Mouse (Mus musculus) forelimb bud, embryonic 11.5 days (tissue): ENCODE data around the gene Gprc5a.

ENCODE experiments used
- DNase-seq: peaks from one replicate; pipeline ENCODE4 v3.0.0-alpha.2; 2012; ENCODE audit warnings: low read depth, low spot score

Gprc5a gene

DNA sequence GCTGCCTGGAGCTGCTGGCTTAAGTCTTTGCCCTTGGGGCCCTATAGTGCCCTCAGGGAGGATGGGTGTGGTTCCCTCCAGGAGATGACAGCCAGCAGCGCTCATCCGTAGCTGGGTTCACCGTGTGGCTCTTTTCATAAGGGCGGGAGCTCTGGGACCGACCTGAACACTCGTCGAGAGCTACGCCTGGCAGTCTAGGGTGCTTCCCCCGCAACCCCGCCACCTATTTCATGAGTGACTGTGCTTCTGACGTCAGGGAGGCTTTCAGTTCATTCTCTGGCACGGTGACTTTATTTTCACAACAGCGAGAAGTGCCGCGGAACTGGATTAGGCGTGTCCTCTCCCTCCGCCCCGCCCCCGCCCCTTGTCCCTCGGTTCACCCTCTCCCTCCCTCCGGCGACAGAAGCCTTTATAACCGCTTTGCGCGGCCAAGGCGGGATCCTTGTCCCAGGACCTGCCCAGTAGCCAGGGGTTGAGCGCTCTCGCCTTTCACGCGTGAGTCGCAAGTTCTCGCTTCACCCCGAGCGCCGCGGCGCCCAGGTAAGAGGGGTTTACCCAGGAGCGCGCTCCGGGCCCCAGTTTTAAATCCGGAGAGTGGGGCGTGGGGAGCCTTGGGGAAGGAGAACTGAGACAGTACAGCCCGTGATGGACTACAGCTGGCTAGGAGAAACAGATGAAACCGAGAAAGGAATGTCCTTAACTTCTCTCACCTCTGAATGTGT is at the start of gene Gprc5a:
Gprc5a (plus strand) TSS at position 416 of the 722 bp plus-strand sequence.
- peak; percentile 49 for DNase-seq

DNA sequence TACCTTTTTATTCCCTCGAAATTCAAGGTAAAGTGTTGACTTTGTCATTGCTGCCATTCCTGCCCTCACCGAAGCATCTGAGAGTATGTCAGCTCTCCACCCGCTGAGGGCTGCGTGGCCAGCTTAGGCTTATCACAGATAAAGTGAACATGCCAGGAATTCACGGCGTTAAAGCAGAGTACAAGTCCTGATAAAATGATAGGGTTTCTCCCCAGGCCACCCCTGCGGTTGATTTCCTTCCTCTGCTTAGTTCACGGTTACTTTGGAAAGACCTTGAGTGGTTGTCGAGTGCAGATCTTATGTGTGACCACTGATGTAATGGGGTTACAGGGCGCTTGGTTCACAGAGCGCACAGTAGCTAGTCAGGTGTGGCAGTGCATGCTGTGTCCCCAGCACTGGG is 48.2 kb upstream of the Gprc5a start:
- no peak for DNase-seq

DNA sequence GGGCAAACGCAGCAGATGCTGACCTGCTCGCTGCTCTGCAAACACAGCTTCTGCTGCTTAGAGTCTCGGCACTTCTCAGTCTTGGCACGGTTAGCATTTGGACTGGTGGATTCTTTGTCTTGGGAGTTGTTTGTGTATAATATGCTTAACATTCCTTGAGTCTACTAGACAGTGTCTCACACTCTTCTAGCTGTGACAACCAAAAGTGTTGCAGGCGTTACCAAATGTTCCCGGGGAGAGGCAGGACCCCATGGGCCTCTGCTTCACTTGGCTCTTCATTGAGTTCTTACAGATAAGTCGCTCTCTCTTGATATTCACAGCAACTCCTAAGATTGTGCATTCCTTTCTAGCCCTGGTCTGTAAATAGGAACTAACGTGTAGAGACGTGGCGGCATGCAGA is 45.9 kb upstream of the Gprc5a start:
- DNase-seq: no peak

DNA sequence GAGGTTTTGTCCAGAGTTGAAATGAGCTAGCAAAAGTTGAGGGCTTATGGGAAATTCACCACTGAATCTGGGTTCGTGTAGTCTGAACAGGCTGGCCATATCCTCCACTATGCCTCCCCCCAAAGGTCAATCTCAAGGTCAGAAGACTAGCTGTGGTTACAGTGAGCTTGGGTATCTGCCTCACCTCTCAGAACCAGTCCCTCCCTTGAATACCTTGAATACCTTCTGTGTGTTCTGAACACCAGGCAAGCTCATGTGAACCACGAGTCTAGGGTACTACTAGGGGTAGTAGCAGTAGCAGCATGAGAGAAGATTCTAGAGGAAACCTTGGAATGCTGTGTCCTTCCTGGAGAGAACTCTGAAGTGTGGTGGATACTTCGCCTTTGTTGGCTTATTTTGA is 43.8 kb upstream of the Gprc5a start:
- DNase-seq: no peak

DNA sequence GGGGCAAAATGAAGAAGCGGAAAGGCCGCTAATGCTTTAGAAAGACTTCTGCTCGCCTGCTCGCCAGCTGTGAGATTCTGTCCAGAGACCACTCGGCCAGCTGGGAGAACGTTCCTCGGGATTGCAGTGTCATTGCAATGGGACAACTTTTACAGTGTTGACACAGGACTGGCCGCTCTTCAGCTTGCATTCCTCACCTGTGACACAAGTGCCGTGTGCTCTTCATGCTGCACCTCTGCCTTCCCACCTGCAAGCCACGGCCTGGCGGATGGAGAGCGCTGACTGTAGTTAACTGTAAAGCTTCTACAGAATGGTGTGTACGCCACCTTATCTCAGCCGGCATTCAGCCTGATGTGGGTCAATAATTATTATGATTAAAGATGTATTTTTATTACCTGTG is 42.1 kb upstream of the Gprc5a start:
- DNase-seq: no peak

DNA sequence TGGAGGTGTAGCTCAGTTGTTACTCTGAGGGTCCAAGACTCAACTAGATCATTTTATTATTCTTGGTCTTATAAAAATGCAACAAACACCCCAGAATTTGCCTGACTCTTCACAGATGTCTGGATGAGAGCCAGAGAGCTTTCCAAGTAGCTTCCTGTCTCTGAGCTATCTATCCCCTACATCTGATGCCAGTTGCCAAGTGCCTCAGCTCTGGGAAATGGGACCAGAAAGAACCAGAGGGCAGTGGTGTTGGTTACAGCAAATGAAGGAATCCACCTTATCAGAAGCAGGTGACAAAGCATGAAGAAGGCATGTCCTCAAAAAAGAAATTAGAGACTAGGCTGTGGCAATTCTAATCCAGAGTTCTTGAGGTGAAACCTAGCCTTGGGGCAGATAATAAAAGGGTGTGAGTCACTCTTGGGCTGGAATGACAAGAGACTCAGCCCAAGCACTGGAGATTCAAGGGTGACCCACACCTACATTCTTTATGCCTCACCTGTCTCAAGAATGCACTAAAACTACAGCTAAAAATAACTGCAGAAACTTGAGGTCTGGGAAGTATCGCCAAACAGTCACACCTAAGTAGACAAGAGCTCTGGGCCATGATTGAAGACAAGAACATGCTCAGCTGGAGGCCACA is 40.5 kb upstream of the Gprc5a start:
- no peak for DNase-seq

DNA sequence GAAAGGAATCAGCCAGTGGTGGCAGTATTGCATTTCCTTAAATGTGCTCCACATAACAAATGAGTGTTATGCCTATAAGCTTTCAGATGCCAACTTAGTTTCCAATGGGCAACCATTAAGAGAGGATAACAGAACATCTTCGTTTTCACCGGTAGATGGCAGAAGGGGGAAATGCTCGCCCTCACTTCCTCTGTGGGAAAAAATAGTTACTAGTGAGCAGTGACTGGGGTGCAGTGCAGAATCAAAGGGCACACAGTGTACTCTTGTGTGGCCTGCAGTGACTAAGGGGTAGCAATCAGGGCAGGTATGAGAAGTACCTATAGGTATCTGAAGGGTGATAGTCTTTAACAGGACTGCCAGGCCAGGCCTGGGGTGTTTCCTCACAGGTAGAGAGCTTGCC is 39.2 kb upstream of the Gprc5a start:
- no peak for DNase-seq

DNA sequence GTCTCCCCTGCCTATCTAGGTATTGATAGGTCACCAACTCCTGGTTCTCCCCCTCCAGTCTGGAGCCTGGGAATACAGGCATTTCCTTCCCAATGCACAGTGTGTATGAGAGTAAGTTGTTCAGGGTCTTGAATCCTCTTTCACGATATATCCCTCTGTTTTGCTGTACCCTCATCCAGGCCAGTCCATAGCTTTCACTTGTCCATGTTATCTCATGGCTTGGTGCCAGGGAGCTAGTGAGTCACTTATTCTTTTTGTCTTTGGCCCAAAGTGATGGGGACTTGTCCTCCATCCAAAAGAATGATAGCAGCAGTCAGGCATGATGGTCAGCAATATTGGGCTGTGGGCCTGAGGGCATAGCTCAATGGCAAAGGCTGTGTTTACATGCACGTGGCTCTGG is 38.7 kb upstream of the Gprc5a start:
- DNase-seq: no peak

DNA sequence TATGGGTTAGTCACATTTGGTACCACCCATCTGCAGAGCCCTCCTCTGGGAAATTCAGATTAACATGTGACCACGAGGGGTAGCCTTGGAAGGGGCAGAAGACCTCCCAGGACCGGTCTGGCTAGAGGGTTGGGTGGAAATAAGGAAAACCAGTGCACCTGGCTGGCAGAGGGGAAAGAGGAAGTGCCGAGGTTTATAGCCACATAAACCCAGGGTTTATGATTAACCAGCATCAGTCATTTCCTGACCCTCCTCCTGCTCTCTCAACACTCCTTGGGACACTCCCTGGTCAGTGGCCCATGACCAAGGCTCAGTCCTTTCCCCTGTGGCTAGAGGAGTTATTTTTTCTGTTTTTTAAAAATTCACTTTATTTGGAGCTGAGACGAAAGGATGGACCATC is 36.2 kb upstream of the Gprc5a start:
- DNase-seq: peak; percentile 37

DNA sequence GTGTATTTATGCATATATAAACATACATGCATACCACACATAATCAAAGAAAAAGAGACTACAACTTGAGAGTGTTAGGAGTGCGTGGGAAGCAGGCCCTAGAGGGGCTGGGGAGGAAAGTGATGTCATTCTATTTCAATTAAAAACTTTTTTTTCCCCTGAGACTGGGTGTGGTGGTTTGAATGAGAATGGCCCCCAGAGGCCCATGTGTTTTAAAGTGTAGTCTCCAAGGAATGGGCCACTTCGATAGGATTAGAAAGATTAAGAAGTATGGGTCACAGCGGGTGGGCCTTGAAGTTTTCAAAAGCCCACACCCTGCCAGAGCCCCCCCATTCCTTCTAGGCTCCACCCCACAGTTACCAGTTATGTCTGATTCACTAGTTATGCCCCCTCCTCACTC is 26.8 kb upstream of the Gprc5a start:
- DNase-seq: no peak

DNA sequence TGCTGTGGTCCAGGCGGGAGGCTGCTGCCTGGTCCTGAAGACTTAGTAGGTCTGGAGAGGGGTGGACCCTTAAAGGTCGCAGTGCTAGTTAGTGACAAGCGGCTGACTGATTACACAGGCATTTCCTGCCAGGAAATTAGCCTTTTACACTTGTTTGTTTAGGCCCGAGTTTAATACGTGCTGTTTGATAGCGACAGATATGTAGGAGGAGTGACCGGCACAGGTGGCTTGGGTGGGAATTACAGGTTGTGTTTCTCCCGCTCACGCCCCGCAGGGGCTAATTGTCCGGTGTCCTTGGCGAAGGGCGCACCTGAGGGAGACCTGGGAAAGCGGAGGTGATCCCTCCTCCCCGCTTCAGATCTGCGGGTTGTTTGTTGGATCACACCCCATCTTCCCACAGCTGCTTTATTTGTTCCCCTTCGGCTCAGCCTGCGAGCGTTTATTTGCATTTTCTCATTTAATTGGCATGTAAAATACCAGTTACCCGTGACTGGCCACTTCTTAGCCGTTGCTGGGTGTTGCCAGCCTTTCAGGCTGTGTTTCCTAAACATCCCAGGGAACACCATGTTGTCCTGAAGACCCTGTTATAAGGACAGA is 25.1 kb upstream of the Gprc5a start:
- peak; percentile 18 for DNase-seq

DNA sequence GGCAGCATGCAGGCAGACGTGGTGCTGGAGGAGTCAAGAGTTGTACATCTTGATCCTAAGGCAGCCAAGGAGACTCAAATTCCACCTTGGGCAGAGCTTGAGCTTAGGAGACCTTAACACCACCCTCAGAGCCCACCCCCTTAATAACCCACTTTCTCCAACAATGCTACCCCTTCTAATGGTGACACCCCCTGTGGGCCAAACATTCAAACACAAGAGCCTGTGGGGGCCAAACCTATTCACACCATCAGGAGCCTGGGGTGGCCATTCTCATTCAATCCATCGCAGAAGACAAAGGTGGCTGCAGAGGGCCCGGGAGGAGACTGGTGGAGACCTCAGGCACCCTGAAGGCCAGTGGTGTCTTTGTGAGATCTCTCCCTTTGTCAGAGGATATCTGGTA is 23.5 kb upstream of the Gprc5a start:
- no peak for DNase-seq

DNA sequence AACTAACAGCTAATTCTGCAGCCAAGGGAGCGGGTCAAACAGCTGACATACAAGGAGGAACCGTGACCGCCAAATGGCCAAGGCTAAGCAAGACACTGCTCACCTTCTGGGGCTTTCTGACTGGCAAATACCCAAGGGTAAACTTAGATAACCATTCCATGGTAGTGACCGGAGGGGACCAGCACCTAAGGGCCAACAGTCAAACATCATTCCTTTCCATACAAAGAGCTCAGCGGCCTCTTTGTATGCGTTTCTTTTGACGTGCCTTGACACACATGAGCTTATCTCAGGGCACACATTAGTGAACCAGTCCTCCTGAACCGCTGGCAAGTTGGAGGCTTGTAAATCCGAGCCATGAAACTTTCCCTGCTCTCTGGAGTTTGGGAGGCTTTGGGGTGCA is 18.2 kb upstream of the Gprc5a start:
- no peak for DNase-seq

DNA sequence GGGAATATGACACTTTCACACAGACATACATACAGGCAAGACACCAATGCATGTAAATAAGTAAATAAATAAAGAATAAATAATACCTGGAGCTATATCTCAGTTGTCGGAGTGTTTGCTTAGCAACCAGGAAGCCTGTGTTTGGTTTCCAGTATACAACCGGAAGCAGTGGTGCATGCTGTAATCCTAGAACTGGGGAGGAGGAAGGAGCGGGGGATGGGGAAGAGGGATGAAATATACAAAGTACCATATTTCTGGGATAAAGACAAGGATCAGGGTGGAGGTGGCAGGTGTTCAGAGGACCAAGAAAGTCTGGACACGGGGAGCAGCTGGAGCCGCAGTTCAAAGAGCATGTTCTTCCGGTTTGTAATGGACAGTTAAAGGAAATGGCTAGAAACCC is 16.9 kb upstream of the Gprc5a start:
- no peak for DNase-seq

DNA sequence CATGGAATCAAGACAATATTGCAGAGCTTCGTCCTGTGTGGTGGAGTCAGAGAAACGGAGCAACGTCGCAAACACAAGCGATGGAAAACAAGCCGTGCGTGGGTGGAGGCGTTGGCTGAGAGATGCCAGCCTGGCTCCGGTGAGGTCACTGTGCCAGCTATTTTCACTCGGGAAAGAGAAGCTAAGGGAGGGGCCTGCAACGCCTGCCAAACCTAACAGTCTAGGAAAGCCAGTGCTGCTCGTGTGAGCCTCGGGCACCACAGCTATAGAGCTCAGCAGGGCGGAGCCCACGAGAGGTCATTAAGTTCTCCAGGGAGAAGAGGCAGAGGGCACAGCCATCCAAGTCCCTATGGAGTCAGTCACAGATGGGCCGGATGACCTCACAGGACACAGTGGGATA is 16.5 kb upstream of the Gprc5a start:
- no peak for DNase-seq

DNA sequence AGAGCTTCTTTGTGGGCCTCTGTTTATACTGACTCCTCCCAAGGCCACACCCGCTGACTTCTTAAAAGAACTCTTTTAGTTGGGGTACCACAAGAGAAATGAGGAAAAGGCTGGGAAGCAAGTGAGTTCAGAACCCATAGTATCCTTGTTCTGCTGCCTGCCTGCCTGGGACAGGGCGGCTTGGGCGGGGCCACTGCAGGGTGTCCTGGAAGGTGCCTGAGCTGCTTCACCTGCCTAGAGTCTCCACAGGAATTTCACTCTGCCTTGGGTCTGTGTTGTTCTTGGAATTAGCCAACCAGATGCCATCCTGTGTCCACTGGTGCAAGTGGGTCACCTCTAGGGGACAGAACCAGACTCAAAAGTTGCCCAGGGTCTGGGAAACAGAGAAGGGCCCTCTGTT is 11.7 kb upstream of the Gprc5a start:
- no peak for DNase-seq

DNA sequence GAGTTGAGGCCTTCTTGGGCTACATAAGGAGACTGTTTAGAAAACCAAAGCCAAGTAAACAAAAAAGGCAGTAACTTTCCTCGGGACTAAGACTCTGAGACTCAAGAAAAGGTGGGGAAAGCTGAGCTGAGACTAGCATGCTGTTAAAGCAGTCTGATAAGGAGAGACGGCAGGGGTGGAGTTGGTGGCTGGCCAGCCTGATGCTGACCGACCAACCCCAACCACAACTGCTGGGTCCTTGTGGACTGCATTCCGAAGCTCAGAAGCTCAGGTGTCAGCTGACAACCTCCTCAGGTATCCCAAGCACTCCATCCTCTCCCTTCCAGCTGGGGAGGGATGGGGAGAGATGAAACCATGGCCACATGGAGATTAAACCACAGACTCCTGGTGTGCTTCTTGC is 9.6 kb upstream of the Gprc5a start:
- no peak for DNase-seq

DNA sequence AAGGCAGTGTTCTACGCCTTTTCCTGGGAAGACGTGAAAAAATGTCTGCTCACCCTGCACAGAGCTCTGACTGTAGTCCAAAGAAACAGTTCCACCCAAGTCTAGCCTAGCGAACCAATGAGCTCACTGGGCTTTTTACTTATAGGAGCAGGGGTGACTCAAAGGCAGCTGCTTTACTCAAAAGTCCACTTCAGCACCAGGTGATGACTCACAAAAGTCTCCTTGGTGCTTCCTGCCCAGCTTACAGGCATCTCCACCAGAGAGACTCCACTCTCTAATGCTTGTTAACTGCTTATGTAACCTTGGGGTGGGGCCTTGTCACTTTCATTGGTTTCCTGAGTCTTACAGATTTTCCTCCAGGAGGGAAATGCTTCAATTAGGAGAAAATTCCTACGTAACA is 4.7 kb upstream of the Gprc5a start:
- no peak for DNase-seq

DNA sequence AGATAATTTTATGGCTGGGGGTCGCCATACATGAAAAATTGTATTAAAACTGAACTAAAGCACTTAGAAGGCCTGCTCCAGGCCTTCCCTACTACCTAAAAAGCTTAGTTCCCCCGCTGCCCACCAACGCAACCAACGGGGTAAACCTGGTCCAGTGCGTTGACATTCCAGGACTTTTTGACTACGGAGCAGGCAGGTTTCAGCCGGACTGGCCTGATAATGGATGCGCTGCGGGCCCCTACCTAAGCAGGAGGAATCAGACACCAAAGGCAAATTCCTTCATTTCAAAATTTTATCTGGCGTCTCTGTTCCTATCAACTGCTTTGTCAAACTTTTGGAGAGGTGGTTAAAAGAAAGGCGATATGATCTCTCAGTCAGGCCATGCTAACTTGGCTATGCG is 830 bp upstream of the Gprc5a start:
- DNase-seq: no peak

DNA sequence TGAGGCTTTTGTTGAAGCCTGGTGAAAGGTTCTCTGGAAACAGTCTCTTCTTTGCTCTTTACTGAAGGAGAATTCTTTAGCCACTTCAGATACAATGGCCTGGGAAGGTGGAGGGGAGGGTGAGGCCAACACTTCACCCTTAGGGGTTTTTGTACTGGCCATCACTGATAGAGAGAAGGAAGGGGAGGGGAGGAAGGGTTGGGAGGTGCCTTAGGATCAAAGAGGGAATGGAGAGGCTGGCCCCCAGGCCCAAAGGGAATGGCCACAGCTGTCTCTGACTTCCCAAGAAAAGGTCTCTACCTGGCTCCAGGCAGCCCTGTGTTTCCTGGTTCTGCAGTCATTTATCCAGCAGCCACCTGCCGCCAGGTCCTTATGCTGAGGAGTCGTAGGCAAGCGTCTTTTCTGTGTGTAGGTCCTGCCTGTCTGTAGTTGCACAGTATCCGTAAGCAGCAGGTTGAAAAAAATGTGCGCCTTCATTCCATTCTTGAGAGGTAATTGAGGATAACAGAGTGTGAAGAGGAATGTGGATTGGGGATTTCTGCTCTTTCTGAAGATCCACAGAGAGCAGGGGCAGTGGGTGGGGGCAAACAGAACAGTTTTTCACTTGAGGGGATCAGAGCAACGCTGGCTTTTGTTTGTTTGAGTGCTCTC is 1.5 kb downstream of the Gprc5a start:
- no peak for DNase-seq

DNA sequence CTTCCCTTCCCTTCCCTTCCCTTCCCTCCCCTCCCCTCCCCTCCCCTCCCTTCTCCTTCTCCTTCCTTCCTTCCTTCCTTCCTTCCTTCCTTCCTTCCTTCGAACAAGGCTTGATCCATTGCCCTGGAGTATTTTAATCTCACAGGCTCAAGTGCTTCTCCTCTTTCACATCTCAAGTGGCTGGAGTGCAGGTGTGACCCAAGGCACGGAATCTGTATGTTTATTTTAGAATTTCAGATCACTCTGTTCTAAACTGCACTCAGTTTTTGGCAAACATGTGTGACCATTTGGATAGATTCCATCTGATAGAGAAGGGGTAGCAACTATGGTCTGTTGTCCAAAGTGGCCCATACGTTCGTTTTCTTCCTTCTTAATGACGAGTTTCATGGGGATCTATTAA is 2.8 kb downstream of the Gprc5a start:
- no peak for DNase-seq

DNA sequence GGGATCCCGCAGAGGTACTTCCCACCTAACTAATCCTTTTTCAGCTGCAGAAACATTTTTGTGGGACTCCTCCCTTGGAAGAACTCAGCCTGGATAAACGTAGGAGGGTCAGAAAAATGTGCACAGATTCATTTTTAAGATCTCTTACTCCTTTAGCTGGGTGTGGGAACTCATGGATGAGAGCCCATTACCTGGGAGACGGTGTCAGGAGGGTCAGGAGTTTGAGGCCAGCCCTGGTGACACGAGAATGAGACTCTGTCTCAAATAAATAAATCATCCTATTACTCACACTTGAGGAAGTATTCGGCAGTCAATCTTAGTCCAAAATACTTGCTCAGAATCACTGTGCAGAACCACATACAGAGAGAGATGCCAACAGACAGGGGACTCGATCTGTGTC is 4.4 kb downstream of the Gprc5a start:
- no peak for DNase-seq

DNA sequence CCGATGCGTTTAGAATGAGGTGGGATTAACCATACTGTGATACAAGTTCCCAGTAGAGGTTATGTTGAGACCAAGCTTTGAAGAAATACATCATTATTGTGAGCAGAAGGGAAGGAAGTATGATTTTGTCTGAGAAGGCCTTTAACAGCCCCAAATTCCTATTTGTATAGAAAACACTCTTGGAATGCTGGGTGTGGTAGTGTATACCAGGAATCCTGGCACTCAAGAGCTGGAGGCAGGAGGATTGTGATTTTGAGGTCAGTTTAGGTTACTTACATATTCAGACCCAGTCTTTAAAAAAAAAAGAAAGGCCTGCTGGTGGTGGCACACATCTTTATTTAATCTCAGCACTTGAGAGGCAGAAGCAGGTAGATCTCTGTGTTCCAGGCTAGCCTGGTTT is 4.9 kb downstream of the Gprc5a start:
- DNase-seq: no peak
